Mouse (Mus musculus) ovary, postnatal 10 days (tissue): Measurements from ENCODE around the gene Znhit6.

Source experiments
- DNase-seq: peaks from one replicate; pipeline ENCODE4 v3.0.0; 2022; ENCODE audit warnings: low spot score

Gene Znhit6

GRCm38 (mm10) chr3:145605437-145606123 is 29.6 kb downstream of the Znhit6 start:
- no peak for DNase-seq

- no peak for DNase-seq
Measured at GRCm38 (mm10) chr3:145608320-145608719, 32.3 kb downstream of the Znhit6 start.

GRCm38 (mm10) chr3:145612662-145613061 is 36.7 kb downstream of the Znhit6 start:
- DNase-seq = no peak

GRCm38 (mm10) chr3:145613234-145613633 is 37.2 kb downstream of the Znhit6 start:
- no peak for DNase-seq

- DNase-seq = no peak
Measured at GRCm38 (mm10) chr3:145614362-145615115, 38.5 kb downstream of the Znhit6 start.

- DNase-seq = no peak
Measured at GRCm38 (mm10) chr3:145618299-145618698, 42.3 kb downstream of the Znhit6 start.

- DNase-seq = no peak
Measured at GRCm38 (mm10) chr3:145619621-145620365, 43.8 kb downstream of the Znhit6 start.

- no peak for DNase-seq
Measured at GRCm38 (mm10) chr3:145621209-145621608, 45.2 kb downstream of the Znhit6 start.

- DNase-seq = no peak
Measured at GRCm38 (mm10) chr3:145623047-145623446, 47.0 kb downstream of the Znhit6 start.

GRCm38 (mm10) chr3:145624786-145625185 is 48.8 kb downstream of the Znhit6 start:
- DNase-seq = no peak

GRCm38 (mm10) chr3:145625546-145625945 is 49.5 kb downstream of the Znhit6 start:
- no peak for DNase-seq

- no peak for DNase-seq
Measured at GRCm38 (mm10) chr3:145626063-145626462, 50.1 kb downstream of the Znhit6 start.

GRCm38 (mm10) chr3:145627830-145628229 is 51.8 kb downstream of the Znhit6 start:
- DNase-seq = no peak

GRCm38 (mm10) chr3:145628643-145629042 is 52.6 kb downstream of the Znhit6 start:
- DNase-seq = no peak

- no peak for DNase-seq
Measured at GRCm38 (mm10) chr3:145632888-145633287, 56.9 kb downstream of the Znhit6 start.

GRCm38 (mm10) chr3:145634002-145634710 is 58.2 kb downstream of the Znhit6 start:
- no peak for DNase-seq

GRCm38 (mm10) chr3:145640170-145640569 is 64.2 kb downstream of the Znhit6 start:
- no peak for DNase-seq

- DNase-seq = no peak
Measured at GRCm38 (mm10) chr3:145640583-145640982, 64.6 kb downstream of the Znhit6 start.

- no peak for DNase-seq
Measured at GRCm38 (mm10) chr3:145641036-145641685, 65.2 kb downstream of the Znhit6 start.

- DNase-seq = no peak
Measured at GRCm38 (mm10) chr3:145641878-145642277, 65.9 kb downstream of the Znhit6 start.

GRCm38 (mm10) chr3:145642861-145643260 is 66.9 kb downstream of the Znhit6 start:
- no peak for DNase-seq

- no peak for DNase-seq
Measured at GRCm38 (mm10) chr3:145645463-145645862, 69.5 kb downstream of the Znhit6 start.
